Mouse (Mus musculus) yolk sac, embryonic 10.5 days (tissue): Measurements from ENCODE around the gene Gm773.
"Not testable (repeated sequence)": the region's sequence is repeated elsewhere in the genome, so short reads cannot be mapped to it uniquely, and the experiment has no call there.

Experiments
- DNase-seq: peaks from one replicate; pipeline ENCODE4 v3.0.0-alpha.2; 2017; ENCODE audit warnings: low spot score

Gm773 gene

GRCm38 (mm10) chrX:56212771-56213170, at the start of gene Gm773:
Gm773 (minus strand) TSS chrX:56212881.
- DNase-seq, result no peak

- not testable (repeated sequence) for DNase-seq
These were observed 26.2 kb downstream of the Gm773 start for GRCm38 (mm10) chrX:56186449-56186848.

GRCm38 (mm10) chrX:56151396-56151795, 61.3 kb downstream of the Gm773 start:
- DNase-seq, result no peak
